Mouse (Mus musculus) embryonic fibroblast, embryonic 13.5 days (primary cell): ENCODE data around the gene Vps35.

Source experiments
- CTCF ChIP-seq: IDR thresholded peaks from 2 replicates; pipeline ENCODE4 v1.5.1; 2011; ENCODE audit warnings: mild to moderate bottlenecking, control low read depth, low read length, moderate library complexity, borderline replicate concordance; ENCODE audit not compliant: insufficient read depth
- POLR2A ChIP-seq: IDR thresholded peaks from 2 replicates; pipeline ENCODE4 v1.6.1; 2011; ENCODE audit warnings: low read depth, mild to moderate bottlenecking, control low read depth, low read length, moderate library complexity

- TF ChIP-seq POLR2A (no peak), CTCF (no peak)
These were observed 40.4 kb upstream of the Vps35 start for GRCm38 (mm10) chr8:85339871-85340573.
